Mouse (Mus musculus) intestine, embryonic 14.5 days (tissue): ENCODE data around the gene Prr19. TPM values are rescaled to one million over a fixed set of nuclear protein-coding genes. Genes with fewer than 3 reads are reported as not detected.

Experiments
- ATAC-seq: fragments of 200-750 bp; cut with Nextera tagmentation; replicated peaks from 2 replicates; pipeline ENCODE4 v1.8.0; 2017; ENCODE audit warnings: low read depth, moderate number of reproducible peaks, moderate TSS enrichment, moderate library complexity; ENCODE audit not compliant: low FRiP score, low TSS enrichment
- DNase-seq: peaks from one replicate; pipeline ENCODE4 v3.0.0-alpha.2; 2018; ENCODE audit warnings: low spot score
- H3K27ac ChIP-seq: fragments of 300-500 bp; sonication (generic); 2 replicates; pipeline ENCODE4 v1.5.1; 2014; ENCODE audit warnings: low read depth, mild to moderate bottlenecking, control low read depth
- H3K27me3 ChIP-seq: fragments of 300-500 bp; sonication (generic); replicated peaks from 2 replicates; pipeline ENCODE4 v1.6.1; 2014; ENCODE audit warnings: low read length, control low read depth; ENCODE audit not compliant: control insufficient read depth, insufficient read depth
- H3K36me3 ChIP-seq: fragments of 300-500 bp; sonication (generic); 2 replicates; pipeline ENCODE4 v1.6.1; 2014; ENCODE audit warnings: low read length, control low read depth; ENCODE audit not compliant: control insufficient read depth, insufficient read depth
- H3K4me1 ChIP-seq: fragments of 300-500 bp; sonication (generic); replicated peaks from 2 replicates; pipeline ENCODE4 v1.6.1; 2014; ENCODE audit warnings: low read length, control low read depth, mixed read lengths; ENCODE audit not compliant: control insufficient read depth, insufficient read depth
- H3K4me2 ChIP-seq: fragments of 300-500 bp; sonication (generic); 2 replicates; pipeline ENCODE4 v1.6.1; 2014; ENCODE audit warnings: low read length
- H3K4me3 ChIP-seq: fragments of 300-500 bp; sonication (generic); 2 replicates; pipeline ENCODE4 v1.5.1; 2014; ENCODE audit warnings: low read depth, low read length, control low read depth, mixed read lengths
- H3K9ac ChIP-seq: fragments of 300-500 bp; sonication (generic); 2 replicates; pipeline ENCODE4 v1.6.1; 2014; ENCODE audit warnings: mild to moderate bottlenecking, low read length
- H3K9me3 ChIP-seq: fragments of 300-500 bp; sonication (generic); 2 replicates; pipeline ENCODE4 v1.6.1; 2016; ENCODE audit warnings: low read length, control low read depth; ENCODE audit not compliant: control insufficient read depth
- WGBS: fragments of 180-500 bp; shearing (Covaris S2); extraction: QIAGEN DNeasy Blood & Tissue Kit; methylation state at CpG from one replicate; pipeline ENCODE4 v1.1.7; 2014; 5-methylcytosine and 5-hydroxymethylcytosine counted together
- polyA plus RNA-seq: library from polyadenylated mRNA; unstranded; fragments of >200 nt; fragmentation: Nextera tagmentation; extraction: Ambion mirVana; gene quantifications from 2 replicates; pipeline ENCODE4 v1.2.1, GENCODE M21; 2014

The Prr19 gene
- polyA plus RNA-seq, 1 experiment from 2014 or later, result 0.62 TPM

GRCm38 (mm10) chr7:25279861-25280791, 21.1 kb upstream of the Prr19 start:
- H3K4me3 ChIP-seq, result peak overlapping the region; percentile 50
- peak overlapping the region; percentile 95 for H3K27ac ChIP-seq
- no peaks in the 10 kb centered on the region for H3K9me3 ChIP-seq
- peak overlapping the region; percentile 60 for H3K4me2 ChIP-seq
- H3K27me3 ChIP-seq, result no peaks in the 10 kb centered on the region
- H3K4me1 ChIP-seq, result peaks cover 45% of the 10 kb centered on the region
- H3K36me3 ChIP-seq, result peaks cover 8% of the 10 kb centered on the region
- peak; percentile 5 for ATAC-seq
- under 1% methylated on average over 6 of the region's 6 CpGs for WGBS
- H3K9ac ChIP-seq, result peak overlapping the region; percentile 71
- DNase-seq, result peak; percentile 81

GRCm38 (mm10) chr7:25281166-25281733, 20.0 kb upstream of the Prr19 start:
- 17% methylated on average over 12 of the region's 12 CpGs for WGBS
- peak overlapping the region; percentile 18; the same call in 1 of the 2 replicates for H3K9ac ChIP-seq
- peak; percentile 62 for DNase-seq
- peak; percentile 1; the same call in 1 of the 2 replicates for ATAC-seq
- H3K27ac ChIP-seq, result peak overlapping the region; percentile 95
- peak overlapping the region; percentile 50 for H3K4me3 ChIP-seq
- H3K36me3 ChIP-seq, result peaks cover 20% of the 10 kb centered on the region
- no peaks in the 10 kb centered on the region for H3K27me3 ChIP-seq
- peaks cover 45% of the 10 kb centered on the region for H3K4me1 ChIP-seq
- peak overlapping the region; percentile 60 for H3K4me2 ChIP-seq
- no peaks in the 10 kb centered on the region for H3K9me3 ChIP-seq

GRCm38 (mm10) chr7:25281734-25282601, 19.2 kb upstream of the Prr19 start:
- ATAC-seq (peak; percentile 69), DNase-seq (peak; percentile 95)
- Histone ChIP-seq H3K9ac (peak overlapping the region; percentile 73), H3K4me2 (peak overlapping the region; percentile 60), H3K27me3 (no peaks in the 10 kb centered on the region), H3K36me3 (peaks cover 27% of the 10 kb centered on the region), H3K4me3 (peak overlapping the region; percentile 50), H3K4me1 (peaks cover 45% of the 10 kb centered on the region), H3K27ac (peak overlapping the region; percentile 95), H3K9me3 (no peaks in the 10 kb centered on the region)
- 1% methylated on average over 59 of the region's 108 CpGs for WGBS

- Histone ChIP-seq H3K9me3 (no peaks in the 10 kb centered on the region), H3K27ac (peak overlapping the region; percentile 95), H3K4me3 (peak overlapping the region; percentile 50), H3K36me3 (peaks cover 35% of the 10 kb centered on the region), H3K9ac (peak overlapping the region; percentile 73), H3K4me1 (peaks cover 40% of the 10 kb centered on the region), H3K27me3 (no peaks in the 10 kb centered on the region), H3K4me2 (peak overlapping the region; percentile 60)
- ATAC-seq (0 out of 2 replicates have a peak, but pooled peaks have one; percentile 2), DNase-seq (peak; percentile 82)
- 0% methylated on average over 34 of the region's 36 CpGs for WGBS
These were observed 18.4 kb upstream of the Prr19 start for GRCm38 (mm10) chr7:25282731-25283211.

GRCm38 (mm10) chr7:25283637-25284036, 17.6 kb upstream of the Prr19 start:
- ATAC-seq, result no peak
- Histone ChIP-seq H3K9ac (peak overlapping the region; percentile 73), H3K4me3 (peak overlapping the region; percentile 50), H3K27ac (peak overlapping the region; percentile 95), H3K4me2 (peak overlapping the region; percentile 60), H3K4me1 (peaks cover 37% of the 10 kb centered on the region), H3K36me3 (peaks cover 43% of the 10 kb centered on the region), H3K27me3 (no peaks in the 10 kb centered on the region), H3K9me3 (no peaks in the 10 kb centered on the region)
- no peak for DNase-seq
- 13% methylated on average over 5 of the region's 5 CpGs for WGBS

- H3K9ac ChIP-seq, result peak overlapping the region; percentile 73
- peak overlapping the region; percentile 50 for H3K4me3 ChIP-seq
- peaks cover 37% of the 10 kb centered on the region for H3K4me1 ChIP-seq
- H3K27me3 ChIP-seq, result no peaks in the 10 kb centered on the region
- ATAC-seq (no peak), DNase-seq (no peak)
- H3K27ac ChIP-seq, result peak overlapping the region; percentile 95; the same call in 1 of the 2 replicates
- peaks cover 49% of the 10 kb centered on the region for H3K36me3 ChIP-seq
- 55% methylated on average over 2 of the region's 2 CpGs for WGBS
- peak overlapping the region; percentile 60 for H3K4me2 ChIP-seq
- H3K9me3 ChIP-seq, result no peaks in the 10 kb centered on the region
These were observed 17.0 kb upstream of the Prr19 start for GRCm38 (mm10) chr7:25284171-25284570.

GRCm38 (mm10) chr7:25284766-25285165, 16.4 kb upstream of the Prr19 start:
- Histone ChIP-seq H3K4me2 (peak overlapping the region; percentile 60), H3K9ac (peak overlapping the region; percentile 73; the same call in 1 of the 2 replicates), H3K9me3 (no peaks in the 10 kb centered on the region), H3K27ac (no peak overlapping the region), H3K4me1 (peaks cover 37% of the 10 kb centered on the region), H3K36me3 (peaks cover 55% of the 10 kb centered on the region), H3K4me3 (no peak overlapping the region), H3K27me3 (no peaks in the 10 kb centered on the region)
- 69% methylated on average over 5 of the region's 5 CpGs for whole genome bisulfite sequencing
- ATAC-seq (no peak), DNase-seq (no peak)
